Mouse (Mus musculus) induced T-regulatory cell, adult 2 months (primary cell): ENCODE measurements around the gene Nrxn2.

Experiments
- DNase-seq: peaks from one replicate; pipeline ENCODE4 v3.0.0-alpha.2; 2012; ENCODE audit warnings: low read depth

Gene Nrxn2

GRCm38 (mm10) chr19:6494504-6495170, 76.1 kb downstream of the Nrxn2 start:
- DNase-seq: no peak

DNA sequence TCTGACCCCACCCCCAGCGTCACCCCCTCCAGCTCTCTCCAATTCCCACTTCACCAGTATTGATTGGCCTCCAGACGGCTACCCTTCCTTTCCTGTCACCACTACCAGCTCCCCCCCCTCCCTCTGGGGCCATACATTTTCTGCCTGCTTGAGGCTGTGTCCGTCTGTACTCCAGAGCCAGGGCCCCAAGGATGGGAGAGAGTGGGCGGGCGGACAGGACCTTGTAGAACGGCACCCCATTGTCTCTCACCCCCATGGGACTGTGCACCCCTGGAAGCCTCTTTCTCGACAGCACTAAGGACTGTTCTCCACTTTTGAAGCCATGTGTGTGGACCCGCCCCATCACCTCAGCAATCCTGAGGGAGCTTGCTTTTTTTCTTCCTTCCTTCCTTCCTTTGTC, 77.2 kb downstream of the Nrxn2 start:
- no peak for DNase-seq

DNA sequence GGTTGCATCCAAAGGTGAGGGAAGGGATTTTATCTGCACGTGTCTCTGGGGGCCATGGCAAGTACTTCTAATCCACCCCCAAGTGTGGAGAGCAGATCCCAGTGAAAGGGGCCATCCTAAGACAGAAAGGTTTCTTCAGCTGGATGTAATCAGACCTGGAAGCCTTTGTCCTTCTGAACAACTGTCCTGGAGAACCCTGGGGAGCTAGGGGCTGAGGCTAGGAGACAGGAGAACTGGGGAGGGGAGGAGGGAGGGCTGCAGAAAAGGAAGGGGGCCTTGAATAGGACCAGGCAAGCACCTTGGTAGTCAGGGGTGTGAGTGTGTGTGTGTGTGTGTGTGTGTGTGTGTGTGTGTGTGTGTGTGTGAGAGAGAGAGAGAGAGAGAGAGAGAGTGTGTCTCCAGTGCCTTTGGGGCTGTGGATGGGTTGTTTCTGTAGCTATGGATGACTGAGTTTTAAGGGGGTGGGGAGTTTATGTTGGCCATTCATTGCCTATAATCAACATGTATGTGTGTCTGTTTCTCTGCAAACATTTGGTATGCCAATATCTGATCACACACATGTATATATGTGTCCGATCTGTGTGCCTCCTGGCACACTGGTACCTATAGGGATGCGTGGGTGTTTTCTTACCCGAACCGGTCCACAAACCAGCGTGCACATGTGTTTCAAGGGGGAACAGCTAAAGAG, 78.1 kb downstream of the Nrxn2 start:
- DNase-seq: no peak

DNA sequence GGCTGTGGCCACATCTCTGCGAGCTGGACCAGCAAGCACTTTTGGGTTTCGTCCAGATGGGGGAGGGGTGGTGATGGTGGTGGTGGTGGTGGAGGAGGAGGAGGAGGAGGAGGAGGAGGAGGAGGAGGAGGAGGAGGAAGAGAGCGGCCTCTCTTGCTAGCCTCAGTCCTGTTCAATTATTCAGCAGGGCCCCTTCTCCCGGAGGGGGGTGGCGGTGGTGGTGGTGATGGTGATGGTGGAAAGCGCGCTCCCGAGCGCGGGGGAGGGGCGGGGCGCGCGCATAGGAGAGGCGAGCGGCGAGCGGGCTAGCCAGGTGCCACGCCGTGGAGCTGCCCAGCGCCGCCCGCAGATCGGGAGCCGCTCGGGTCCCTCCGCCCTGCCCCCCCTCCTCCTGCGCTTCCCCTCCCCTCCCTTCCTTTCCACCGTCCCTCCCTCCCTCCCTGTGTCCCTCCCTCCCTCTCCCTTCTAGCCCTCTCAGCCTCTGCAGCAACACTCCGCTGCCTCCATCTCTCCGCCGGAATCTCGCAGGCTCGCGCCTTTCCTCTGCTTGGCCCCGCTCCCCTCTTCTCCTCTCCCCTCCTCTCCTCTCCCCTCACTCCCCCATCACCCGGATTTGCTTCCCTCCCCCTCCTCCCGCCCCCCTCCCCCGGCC, 78.7 kb downstream of the Nrxn2 start:
- no peak for DNase-seq

GRCm38 (mm10) chr19:6497803-6498202, 79.3 kb downstream of the Nrxn2 start:
- DNase-seq: no peak

DNA sequence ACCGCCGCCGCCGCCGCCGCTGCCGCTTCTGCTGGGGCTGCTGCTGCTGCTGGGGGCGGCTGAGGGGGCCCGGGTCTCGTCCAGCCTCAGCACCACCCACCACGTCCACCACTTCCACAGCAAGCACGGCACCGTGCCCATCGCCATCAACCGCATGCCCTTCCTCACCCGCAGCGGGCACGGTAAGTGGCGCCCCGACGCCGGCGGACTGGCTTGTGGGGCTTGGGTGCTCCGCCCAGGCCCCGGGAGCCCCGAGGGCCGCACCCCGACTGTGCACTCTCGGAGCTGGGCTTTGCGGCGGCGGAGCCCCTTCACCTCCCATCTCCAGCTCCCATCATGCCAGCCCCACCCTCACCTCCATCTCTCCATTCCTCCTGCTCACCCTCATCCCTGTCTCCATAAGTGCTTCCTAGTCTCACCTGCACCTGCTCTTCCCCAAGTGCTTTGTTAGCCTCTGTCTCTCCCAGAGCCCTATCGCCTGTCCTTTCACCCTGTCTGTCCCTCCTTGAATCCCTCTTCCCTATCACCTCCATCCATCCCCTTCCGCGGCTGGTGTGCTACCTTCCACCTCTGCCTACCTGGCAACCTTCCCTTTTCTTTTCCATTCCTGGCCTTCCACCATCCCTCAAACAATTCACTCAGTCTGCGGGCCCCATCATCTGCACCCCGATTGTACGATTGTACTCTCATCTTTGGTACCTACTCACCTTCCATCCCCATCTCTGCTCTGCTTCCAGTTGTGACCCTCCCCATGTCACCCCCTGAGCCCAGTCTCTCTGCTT, 80.0 kb downstream of the Nrxn2 start:
- DNase-seq: no peak

DNA sequence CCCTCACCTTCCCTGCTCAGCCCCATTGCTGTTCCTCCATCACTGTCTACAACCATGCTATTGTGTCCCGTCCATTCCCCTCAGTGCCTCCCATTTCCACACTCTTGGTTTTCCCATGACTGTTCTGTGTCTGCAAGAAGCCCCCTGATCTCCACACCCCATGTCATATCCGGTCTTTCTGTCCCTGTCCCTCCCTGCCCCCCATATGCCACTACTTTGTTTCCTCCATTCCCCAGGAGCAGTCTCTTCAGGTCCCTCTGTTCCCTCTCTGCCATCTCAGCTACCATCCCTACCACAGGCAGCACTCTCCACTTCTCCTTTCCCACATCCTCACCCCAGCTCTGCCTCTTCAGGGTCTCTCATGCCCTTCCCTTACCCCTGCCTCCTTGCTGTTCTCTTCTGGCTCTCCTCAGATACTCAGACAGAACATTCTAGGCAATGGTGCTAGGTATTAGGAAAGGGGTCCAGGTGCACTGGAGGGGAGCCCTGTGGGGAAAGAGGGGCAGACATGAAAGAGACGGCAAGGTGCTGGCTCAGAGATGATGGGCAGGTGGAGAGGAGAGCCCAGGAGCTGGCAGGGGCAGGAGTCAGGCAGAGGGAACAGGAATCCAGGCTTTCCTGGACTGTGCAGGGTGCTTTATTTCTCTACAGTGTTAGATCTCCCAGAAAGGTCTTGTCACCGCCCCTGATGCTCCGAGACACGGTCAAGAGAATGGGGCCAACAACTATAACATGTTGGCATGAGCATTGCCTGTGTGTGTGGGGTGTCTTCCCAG, 81.5 kb downstream of the Nrxn2 start:
- no peak for DNase-seq

DNA sequence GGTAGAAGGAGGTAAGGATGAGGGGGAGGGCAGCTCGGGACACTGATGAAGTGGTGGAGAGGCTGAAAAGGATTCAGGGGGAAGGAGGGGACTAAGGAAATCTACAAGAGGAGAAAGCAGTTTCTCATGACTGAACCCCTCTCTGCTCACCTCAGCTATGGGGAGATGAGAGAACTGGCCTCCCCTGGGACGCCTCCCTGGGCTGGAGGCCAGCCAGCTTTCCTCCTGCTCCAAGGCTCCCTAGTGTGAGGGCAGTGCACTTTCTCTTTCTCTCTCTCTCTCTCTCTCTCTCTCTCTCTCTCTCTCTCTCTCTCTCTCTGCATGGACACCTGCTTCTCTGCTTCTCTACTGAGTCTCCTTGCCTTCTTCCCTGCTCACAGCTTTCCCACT, 82.1 kb downstream of the Nrxn2 start:
- DNase-seq: no peak

DNA sequence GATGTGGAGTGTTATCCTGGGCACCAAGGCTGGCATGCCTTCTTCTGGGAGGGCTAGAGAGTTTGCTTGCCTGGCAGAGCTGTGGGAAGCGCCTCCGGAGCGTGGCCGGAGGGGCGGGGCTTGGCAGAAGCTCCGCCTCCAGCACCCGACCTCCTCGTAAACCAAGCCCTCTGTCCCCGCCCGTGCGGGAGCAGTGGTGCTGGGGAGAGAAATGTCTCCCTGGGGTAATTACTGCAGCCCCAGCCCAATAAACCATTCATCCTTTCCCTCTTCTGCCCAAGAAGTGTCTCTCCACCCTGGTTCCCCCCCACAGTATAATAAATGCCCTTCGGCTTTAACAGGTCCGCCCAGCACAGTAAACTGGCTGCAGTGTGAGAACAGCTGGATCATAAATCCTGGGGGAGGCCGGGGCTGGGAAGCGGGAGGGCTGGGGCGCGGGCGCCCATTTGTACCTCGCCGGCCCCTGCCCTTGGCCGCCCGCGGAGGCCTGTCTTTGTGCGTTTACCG, 83.6 kb downstream of the Nrxn2 start:
- peak; percentile 39 for DNase-seq

GRCm38 (mm10) chr19:6502543-6503319, 84.2 kb downstream of the Nrxn2 start:
- peak; percentile 28 for DNase-seq

DNA sequence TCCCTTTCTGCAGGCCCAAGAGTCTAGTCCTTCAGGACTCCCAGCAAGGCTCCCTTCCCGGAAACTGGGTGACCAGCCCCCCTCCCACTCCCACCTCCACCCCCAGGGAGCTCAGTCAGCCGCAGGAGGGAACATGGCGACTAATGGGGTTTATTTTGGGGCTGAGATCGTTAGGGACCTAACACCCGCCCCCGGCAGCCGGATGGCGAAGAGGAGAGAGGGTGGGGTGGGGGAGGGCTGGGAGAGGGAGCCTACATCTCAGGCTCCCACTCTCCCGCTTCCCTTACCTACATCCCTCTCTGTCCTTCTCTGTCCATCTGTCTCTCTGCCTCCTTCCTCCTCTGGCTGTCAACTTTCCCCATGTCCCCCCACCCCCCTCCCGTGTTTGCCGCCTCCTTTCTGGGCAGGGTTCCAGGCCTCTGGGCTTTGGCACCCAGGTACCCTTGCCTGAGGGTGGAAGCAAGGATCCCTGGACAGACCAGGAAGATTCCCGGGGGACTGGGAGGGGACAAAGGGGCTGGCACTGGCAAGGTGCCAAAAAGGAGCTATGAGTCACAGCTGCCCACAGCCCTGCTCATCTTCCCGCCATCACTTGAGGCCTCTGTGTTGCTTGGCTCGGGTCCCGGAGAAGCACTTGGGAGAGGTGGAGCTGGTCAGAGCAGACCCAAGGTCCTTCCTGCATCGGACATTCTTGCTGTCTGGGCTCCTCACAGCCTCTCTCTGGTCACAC, 85.6 kb downstream of the Nrxn2 start:
- no peak for DNase-seq

GRCm38 (mm10) chr19:6504656-6505045, 86.1 kb downstream of the Nrxn2 start:
- no peak for DNase-seq

GRCm38 (mm10) chr19:6507393-6507792, 88.9 kb downstream of the Nrxn2 start:
- no peak for DNase-seq

- no peak for DNase-seq
Measured at GRCm38 (mm10) chr19:6509881-6510280, 91.3 kb downstream of the Nrxn2 start.

- no peak for DNase-seq
Measured at GRCm38 (mm10) chr19:6510546-6510945, 92.0 kb downstream of the Nrxn2 start.

DNA sequence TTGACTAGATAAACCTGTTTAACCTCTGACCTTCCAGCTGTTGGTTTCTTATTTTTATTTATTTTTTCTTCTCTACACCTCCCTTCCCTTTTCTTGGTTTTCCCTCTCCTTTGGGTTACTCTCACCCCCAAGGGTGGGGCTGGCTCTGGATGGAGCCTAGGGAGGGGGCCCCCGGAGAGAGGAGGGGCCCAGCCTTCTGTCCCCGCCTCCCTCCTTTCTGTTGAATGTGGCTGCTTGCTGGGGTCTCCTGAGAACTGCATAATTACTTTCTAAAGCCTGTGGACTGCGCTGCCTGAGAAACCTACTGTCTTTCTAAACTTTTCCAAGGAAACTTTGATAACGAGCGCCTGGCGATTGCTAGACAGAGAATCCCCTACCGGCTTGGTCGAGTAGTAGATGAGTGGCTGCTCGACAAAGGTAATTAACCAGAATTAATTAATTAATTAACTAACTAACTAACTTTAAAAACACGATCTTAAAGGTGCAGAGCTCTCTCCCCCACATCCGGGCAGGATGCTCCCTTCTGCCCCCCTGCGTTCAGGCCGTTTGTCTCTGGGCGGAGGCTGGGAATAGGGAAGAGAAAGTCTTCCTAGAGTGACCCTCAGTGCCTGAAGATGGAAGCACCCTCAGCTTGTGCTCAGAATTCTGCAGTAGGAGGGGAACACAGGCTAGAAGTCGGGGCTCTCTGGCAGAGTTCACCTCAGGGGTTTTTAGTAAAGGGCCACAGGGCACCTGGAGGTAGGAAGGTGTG, 95.0 kb downstream of the Nrxn2 start:
- DNase-seq: no peak

DNA sequence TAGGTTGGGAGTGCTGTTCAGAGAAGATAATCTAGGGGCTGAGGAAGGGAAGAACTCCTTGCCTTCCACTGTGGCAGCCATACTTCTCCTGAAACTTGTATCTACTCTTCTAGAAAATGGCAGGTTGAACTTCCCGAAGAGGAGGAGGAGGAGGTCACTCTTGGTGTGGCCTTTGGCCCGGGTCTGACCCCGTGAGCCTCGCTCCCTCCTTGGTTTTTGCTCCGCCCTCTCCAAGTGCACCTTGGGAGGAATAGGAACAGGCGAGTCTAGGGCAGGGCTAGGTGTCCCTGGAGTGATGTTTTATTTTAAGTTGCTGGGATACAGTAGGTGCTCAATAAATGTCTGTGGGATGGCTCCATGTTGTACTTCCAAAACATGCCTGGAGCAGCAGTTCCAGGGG, 96.4 kb downstream of the Nrxn2 start:
- DNase-seq: no peak

- peak; percentile 28 for DNase-seq
Measured at GRCm38 (mm10) chr19:6515448-6515847, 96.9 kb downstream of the Nrxn2 start.

- DNase-seq: no peak
Measured at GRCm38 (mm10) chr19:6516153-6516552, 97.6 kb downstream of the Nrxn2 start.
